Mouse (Mus musculus): ENCODE results near the gene Nkiras2.

The Nkiras2 gene

DNA sequence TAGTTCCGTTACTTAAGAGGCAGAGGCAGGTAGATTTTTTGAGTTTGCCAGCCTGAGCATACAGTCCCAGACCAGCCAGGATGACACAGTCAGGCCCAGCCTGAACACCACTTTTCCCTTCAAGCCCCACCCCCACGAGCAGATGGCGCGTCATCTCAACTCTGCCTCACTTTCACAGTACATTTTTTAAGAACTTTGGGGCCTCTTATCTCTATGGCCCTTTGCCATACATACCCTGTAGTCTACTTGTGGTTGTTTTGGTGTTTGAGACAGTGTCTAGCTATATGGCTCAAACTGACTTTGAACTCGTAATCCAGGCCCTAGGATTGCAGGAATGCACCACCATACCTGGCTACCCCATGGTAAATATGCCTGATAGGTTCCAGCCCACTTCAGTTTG is 9.0 kb downstream of the Nkiras2 start:
- no peak for DNase-seq (ENCODE audit: low read depth, low spot score)

DNA sequence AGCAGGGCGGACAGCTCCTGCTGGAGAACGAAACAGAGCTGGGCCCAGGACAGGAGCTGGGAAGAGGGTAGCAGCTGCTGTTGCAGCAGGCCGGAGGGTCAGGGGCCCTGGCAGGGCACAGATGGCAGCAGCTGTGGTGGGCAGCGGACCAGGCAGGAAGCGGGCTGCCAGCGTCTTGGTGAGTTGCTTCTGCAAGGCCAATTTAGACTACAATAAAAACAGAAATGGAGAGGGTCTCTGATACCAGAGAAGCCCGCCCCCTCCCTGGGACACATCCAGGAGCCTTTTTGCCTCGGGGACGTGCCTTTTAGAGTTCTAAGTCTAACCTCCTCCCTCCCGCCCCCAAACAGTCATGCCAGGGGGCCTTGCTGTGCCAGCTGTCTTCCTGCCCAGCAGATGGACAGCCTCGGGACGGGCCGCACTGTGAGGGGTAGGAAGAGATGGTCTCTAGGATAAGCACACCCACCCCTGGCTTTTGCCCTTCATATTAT is 9.9 kb downstream of the Nkiras2 start:
- no peak for DNase-seq (ENCODE audit: low read depth, low spot score)

DNA sequence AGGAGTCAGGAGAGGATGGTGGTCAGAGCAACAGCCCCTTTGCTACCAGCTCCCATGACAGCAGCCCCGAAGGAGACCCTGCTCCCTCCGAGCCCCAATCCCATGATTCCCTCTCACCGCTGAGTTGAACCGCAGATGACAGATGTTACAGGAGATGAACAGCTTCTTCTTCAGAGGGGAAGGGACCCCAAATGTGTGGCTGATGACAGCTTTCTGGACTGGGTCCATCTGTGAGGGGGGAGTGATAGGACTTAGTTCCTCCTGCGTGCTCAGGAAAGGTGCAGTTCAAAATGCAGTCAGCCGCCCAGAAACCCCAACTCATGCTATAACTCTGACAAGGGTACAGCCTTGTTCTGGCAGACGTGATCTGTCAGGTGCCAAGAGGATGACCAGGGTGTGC is 15.5 kb downstream of the Nkiras2 start:
- DNase-seq (ENCODE audit: low read depth, low spot score) = no peak

GRCm38 (mm10) chr11:100640159-100640906 is 21.3 kb downstream of the Nkiras2 start:
- DNase-seq (ENCODE audit: low read depth, low spot score) = peak; percentile 87

DNA sequence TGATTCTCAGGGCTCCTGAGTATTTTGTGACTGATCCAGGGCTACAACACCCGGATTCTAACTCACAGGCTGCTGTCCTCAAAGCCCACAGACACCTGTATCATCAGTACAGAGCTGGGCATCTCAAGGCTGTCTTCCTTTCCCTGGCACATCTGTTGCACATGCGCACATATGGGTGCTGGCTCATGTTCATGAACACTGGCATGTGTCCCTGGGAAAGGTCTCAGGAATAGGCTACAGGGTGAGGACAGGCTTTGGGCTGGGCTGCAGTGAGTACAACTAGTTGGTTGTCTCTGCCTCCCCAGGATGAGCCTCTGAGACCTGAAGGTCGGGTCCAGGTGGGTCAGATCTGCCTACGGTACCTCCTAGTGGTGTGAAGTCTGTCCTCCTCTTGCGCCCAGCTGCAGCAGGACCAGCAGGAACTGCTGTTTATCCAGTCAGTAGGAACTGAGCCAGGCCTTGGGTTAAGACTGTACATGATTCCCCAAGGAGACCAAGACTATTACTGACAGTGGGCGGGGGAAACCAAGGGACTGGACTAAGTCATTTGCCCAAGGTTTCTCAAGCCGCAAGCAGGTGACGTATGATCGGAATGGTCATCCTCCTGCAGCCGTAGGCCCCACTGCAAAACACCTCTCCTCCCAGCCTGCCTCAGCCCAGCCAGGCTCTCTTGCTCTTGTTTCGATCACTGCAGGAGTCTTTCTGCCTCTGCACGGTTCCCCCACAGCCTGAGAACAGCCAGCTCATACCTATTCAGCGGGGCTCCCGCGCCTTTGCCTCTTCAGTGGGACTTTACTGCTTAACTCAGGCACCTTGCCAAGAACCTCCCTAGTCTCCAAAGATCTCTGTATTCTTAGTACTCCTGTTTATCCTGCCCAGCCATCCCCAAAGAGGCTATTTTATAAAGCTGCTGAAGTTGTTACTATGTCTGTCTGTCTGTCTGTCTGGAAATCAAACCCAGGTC is 24.9 kb downstream of the Nkiras2 start:
- no peak for DNase-seq (ENCODE audit: low read depth, low spot score)

- peak; percentile 89 for DNase-seq (ENCODE audit: low read depth, low spot score)
Observed at GRCm38 (mm10) chr11:100646265-100646664, 27.2 kb downstream of the Nkiras2 start.

DNA sequence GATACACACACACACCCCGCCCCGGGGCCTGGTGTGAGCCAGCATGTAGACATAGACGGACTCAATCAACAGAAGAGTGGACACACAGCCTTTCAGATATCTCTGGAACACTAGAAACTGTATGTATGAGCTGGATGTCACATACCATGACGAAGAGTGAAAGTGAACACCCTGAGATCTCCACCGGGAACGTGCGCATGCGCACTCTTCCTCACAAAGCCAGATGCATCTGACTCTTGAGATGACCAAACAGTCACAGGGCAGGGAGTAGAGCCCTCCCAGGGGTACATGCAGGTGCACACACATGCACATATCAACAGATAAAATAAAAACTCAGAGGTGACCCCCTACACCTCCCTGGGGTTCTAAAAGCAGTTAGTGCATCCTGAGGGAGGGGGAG is 29.4 kb downstream of the Nkiras2 start:
- no peak for DNase-seq (ENCODE audit: low read depth, low spot score)

- DNase-seq (ENCODE audit: low read depth, low spot score) = no peak
Observed at GRCm38 (mm10) chr11:100651205-100651604, 32.2 kb downstream of the Nkiras2 start.

DNA sequence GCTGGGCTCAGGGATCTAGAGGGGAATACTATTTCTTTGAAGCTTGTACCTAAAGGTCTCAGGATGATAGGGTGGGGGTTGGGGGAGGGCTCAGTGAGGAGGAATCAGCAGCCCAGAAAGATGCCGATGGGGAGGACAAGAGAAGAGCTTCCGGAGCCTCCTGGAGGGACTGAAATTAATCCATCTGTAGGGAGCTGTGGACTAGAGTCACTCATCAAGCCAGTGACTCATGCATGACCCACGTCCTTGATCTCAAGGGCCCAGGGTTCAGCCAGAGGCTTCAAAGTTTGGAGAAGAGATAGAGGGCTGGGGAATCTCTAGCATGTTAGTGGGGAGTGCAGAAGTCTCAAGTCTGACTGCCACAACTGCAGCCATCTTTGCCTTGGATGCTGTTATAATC is 32.7 kb downstream of the Nkiras2 start:
- DNase-seq (ENCODE audit: low read depth, low spot score) = no peak

GRCm38 (mm10) chr11:100655589-100655988 is 36.5 kb downstream of the Nkiras2 start:
- peak; percentile 66 for DNase-seq (ENCODE audit: low read depth, low spot score)

GRCm38 (mm10) chr11:100656458-100656857 is 37.4 kb downstream of the Nkiras2 start:
- peak; percentile 34 for DNase-seq (ENCODE audit: low read depth, low spot score)

DNA sequence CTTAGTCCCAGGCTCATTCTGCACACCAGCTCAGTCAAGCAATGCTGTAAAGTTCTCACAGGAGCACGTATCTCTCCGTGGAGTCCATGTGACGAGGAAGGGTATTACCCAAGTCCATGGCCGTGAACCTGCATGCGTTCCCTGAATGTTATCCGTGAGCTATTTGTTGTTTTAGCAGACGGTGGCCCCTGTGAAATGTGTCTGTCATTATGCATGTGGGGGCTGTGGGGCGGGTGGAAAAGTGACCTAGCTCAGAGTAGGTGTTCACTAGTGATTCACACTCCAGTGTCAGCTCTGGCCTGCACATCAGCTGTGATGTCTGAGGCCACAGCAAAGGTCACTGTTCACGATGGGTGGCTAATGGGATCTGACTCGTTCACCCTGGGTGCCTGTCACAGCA is 40.8 kb downstream of the Nkiras2 start:
- DNase-seq (ENCODE audit: low read depth, low spot score) = no peak

GRCm38 (mm10) chr11:100671049-100671448 is 52.0 kb downstream of the Nkiras2 start:
- DNase-seq (ENCODE audit: low read depth, low spot score) = no peak

DNA sequence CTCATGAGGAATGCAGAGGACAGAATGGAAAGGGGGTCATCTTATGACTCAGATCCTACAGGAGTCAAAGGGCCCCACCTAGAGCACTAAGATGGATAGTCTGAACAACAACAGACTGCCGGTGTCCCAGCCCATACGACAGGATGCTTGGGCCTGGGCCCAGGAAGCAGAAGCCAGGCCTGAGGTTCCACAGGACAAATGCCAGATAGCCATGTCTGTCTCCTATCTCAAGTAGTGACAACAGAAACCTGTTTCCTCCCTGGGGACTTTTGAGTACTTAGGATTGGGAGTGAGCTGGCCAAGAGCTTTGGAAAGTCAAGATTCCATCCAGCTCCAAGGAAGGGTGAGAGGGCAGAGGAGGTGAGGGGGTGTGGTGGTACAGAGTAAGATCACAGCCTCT is 52.9 kb downstream of the Nkiras2 start:
- no peak for DNase-seq (ENCODE audit: low read depth, low spot score)

- peak; percentile 51 for DNase-seq (ENCODE audit: low read depth, low spot score)
Observed at GRCm38 (mm10) chr11:100673169-100673568, 54.1 kb downstream of the Nkiras2 start.

All from R1 (cell line).